Mouse (Mus musculus): ENCODE measurements around the gene Ugt1a6b.
A peak's percentile ranks its signal among the peaks of the same experiment; 100 is the strongest.
"Not testable (repeated sequence)": the region's sequence is repeated elsewhere in the genome, so short reads cannot be mapped to it uniquely, and the experiment has no call there.

Gene Ugt1a6b

DNA sequence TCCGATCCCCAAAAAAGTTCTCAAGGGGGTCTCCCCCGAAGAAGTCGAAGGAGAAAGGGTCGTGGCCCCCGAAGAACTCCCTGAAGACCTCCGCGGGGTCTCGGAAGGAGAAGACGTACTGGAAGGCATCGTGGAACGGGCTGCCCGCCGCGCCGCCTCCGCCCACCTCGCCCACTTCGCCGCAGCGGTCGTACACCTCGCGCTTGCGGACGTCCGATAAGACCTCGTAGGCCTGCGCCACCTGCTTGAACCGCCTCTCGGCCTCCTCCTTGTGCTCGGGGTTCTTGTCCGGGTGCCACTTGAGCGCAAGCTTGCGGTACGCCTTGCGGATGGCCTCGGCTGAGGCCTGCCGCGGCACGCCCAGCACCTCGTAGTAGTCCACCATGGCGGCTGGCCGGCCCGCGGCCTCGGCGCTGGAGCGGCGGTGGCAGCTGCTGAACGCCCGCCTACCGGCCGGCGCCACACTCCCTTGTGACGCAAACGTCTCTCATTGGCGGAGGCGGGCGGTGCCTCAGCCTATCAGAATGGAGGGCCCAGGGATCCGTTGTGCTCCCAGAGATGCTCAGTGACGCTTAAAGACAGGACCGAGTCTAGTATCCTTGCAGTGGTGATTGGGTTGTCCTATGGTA is 102.4 kb downstream of the Ugt1a6b start, which contains the start of gene Dnajb3:
TSS of gene Dnajb3 (minus strand) at position 489 of the 629 bp plus-strand sequence.
- peak; percentile 92 for DNase-seq

DNA sequence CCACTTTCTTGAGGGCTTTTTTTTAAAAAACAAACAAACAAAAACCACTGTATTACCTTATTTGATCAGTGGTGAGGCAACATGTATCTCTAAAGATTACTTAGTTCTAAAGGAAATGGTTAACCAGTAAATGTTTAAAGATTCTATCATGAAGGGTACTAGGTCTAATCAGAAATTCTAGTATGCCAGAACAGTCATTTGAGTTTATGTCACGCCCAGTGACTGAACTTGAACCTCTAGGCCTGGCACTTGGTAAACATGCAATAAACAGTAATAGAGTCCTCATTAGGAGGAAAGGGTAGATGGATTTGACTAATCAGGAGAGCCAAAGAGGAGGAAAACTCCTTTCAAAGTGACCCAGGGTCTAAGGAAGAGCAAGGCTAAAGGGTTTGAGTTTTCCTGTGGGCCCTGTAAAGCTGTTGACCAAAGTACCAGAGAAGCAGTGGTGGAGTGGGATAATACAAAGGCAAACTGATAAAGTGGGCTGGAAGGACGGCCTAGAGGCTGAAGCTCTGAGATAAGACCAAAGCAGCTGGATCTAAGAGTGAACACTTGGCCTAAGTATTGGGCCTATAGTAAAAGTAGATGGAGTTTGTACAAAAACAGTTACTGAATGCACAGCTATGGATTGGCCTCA is 103.9 kb downstream of the Ugt1a6b start:
- peak; percentile 71 for DNase-seq

DNA sequence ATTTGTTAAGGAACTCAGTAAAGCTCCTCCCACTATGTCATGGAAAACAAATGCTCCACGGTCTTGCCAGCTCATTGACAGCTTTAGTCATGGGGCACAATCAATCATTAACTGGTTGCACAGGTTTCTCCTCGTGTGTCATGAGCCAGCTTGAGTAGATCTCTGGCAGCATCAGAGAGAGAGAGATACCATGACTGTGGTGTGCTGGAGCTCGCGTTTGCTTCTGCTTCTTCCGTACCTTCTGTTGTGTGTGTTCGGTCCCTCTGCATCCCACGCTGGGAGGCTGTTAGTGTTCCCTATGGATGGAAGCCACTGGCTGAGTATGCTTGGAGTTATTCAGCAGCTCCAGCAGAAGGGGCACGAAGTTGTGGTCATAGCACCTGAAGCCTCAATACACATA is 108.8 kb downstream of the Ugt1a6b start, which contains the start of gene Ugt1a1:
TSS of gene Ugt1a1 (plus strand) at position 148 of the 400 bp plus-strand sequence.
- peak; percentile 14 for DNase-seq

DNA sequence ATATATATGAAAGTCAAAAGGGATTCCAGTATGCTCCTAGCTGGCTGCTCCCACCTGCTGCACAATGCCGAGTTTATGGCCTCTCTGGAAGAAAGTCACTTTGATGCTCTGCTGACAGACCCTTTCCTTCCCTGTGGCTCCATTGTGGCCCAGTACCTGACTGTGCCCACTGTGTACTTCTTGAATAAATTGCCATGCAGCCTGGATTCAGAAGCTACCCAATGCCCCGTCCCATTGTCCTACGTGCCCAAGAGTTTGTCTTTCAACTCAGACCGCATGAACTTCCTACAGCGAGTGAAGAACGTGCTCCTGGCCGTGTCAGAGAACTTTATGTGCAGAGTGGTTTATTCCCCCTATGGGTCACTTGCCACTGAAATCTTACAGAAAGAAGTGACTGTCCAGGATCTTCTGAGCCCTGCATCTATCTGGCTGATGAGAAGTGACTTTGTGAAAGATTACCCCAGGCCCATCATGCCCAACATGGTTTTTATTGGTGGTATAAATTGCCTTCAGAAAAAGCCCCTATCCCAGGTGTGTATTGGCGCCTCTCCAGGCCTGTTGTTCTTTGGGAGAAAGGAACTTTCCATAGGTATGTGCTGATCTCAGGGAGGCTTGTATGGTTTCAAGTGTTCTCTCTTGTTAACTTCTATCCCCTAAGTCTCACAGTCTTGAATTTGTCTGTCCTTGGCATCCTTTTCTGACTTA is 109.4 kb downstream of the Ugt1a6b start:
- no peak for DNase-seq

DNA sequence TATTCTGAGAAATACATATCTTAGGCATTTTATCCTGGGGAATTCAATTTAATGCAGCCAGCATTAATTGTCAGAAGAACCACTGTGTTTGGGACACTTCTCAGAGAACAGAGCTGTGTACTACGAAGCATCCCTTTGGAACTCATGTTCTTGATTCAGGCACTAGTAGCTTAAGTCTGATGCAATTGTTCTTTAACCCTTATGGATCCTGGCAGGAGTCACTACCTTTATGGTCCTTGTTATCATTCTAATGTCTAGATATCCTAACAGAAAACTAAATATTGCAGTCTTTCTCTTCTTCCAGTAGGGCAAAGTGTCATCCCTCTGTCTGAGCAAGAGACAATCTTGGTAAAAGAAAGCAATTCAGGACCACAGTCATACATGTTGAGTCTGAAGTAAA is 110.0 kb downstream of the Ugt1a6b start:
- no peak for DNase-seq

DNA sequence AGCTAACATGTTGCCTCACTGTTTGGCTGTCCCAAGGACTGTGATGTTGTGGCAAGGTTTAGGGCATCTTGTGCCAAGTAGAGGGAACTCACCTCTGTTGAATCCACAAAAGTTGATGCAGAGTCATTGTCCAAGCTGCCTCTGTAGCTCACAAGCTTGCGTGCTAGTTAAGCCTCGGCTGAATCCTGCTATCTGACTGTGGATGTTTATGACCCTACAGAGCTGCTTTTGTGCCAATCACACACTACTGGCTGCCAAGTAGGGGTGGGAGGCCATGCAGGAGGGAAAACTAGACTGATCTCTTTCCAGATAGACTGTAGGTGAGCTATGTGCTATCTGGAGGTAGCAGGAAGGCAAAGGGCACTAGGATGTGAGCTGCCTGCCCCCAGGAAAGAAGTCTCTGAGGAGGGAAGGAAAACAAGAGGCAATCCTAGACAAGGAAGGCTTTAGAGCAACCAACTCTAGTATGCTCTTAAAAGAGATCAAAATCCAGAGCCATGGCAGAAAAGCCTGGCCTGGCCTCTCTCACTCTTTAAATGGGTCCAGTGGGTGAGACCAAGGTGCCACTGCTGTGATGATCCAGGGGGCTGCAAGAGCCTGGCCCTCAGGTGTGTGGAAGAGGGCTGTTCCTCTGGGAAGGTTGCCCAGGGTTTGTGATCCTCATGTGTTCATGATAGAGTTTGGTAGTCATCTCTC is 110.9 kb downstream of the Ugt1a6b start:
- DNase-seq, result peak; percentile 14

DNA sequence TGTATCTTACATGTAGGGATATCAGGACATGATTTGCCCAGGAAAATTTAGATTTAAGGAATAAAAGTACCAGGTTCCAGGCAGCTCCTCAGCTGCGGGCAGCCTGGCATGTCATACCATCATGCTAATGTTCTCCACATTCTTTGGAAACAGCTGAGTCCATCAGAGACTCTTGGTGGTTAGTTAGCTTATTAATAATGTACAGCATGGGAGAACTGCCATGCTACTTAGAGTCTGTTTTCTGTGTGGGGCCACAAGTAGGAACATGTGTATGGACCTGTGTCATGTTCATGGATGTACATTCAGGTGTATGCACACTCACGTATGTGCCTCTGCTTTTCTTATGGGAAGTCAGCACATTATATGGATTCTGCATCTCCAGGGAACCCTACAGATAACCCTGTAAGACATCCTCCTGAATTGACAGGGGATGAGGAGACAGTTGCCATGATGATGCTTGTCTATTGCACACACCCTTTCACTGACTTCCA is 111.5 kb downstream of the Ugt1a6b start:
- no peak for DNase-seq

DNA sequence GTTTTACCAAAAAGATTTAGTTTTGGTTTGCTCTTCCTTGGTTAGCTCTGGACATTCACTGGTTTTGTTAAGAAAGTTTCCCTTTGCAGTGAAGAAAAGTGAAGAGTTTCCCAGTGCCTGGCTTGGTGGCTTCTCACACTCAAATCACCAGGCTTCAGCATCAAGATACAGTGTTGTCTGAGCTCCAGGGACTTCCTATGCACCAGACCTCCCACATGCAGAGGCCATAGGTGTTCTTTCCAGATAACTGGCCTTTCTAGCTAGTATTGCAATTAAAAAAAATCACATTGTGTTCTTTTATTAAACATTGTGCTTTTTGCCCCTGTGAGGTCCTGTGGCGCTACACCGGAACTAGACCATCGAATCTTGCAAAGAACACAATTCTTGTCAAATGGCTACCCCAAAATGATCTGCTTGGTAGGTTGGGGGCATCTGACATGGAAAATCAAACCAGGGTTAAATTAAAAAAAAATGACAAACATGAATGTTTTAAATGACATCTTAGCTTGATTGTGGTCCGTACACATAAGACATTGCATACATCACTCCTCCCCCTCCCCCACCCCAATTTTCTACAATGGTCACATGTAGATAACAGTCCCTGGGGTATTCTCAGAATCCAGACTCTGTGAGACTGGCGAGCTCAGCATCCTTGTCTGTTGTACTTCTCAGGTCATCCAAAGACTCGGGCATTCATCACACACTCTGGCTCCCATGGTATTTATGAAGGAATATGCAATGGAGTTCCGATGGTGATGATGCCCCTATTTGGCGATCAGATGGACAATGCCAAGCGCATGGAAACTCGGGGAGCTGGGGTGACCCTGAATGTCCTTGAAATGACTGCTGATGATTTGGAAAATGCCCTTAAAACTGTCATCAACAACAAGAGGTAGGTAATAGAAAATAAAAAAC is 112.7 kb downstream of the Ugt1a6b start:
- DNase-seq, result peak; percentile 17

DNA sequence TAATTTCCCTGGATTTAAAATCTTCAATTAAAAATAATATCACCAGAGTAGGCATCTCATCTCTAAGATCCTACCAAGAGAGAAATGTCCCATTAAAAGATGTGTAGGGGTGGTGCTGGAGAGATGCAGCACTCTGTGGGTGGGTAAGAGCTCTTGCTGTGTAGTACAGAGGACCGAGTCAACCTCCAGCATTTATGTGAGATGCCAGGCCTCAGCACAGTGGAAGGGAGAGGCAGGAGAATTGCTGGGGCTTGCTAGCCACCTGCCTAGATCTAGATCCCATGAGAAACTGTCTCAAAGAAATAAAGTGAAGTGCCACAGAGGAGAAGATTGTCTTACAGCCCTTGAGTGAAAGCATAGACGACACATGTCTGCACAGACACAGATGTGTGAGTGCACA is 113.5 kb downstream of the Ugt1a6b start:
- no peak for DNase-seq

DNA sequence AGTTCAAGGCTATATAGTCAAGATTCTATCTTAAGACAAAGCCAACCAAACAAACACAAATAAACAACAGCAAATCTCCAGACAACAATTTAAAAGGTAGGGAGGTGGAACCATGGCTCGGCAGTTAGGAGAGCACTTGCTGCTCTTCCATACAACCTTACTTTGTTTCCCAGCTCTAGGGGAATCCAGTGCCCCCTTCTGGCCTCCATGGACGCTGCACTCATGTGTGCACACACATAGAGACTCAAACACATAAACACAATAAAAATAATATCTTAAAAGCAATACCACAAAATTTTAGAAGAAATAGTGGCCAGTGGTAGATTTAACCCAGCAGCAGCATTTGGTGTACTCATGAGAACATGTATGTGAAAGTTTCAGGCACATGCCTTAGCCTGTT is 114.1 kb downstream of the Ugt1a6b start:
- DNase-seq, result no peak

DNA sequence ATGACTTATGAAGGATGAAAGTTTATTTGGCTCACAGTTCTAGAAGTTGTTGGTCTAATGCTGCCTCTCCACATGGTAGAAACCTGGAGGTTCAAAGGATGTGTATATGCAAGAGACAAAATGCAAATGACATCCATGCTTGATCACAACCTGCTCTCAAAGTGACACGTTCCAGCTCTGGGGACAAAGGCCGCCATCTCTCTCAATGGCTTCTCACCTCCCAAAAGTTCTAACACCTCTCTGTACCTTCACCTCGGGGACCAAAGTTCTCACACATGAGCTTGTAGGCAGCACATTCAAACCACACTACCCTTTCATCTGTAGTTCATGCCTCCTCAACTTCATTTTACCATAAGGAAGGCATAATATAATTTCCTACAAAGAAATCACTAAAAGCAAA is 114.5 kb downstream of the Ugt1a6b start:
- no peak for DNase-seq

DNA sequence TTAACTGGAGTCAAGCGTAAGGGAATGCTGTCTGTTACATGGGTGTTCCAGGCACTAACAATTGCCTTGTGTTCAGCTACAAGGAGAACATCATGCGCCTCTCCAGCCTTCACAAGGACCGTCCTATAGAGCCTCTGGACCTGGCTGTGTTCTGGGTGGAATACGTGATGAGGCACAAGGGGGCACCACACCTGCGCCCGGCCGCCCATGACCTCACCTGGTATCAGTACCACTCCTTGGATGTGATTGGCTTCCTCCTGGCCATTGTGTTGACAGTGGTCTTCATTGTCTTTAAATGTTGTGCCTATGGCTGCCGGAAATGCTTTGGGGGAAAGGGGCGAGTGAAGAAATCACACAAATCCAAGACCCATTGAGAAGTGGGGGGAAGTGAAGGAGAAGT is 115.0 kb downstream of the Ugt1a6b start:
- DNase-seq, result no peak

DNA sequence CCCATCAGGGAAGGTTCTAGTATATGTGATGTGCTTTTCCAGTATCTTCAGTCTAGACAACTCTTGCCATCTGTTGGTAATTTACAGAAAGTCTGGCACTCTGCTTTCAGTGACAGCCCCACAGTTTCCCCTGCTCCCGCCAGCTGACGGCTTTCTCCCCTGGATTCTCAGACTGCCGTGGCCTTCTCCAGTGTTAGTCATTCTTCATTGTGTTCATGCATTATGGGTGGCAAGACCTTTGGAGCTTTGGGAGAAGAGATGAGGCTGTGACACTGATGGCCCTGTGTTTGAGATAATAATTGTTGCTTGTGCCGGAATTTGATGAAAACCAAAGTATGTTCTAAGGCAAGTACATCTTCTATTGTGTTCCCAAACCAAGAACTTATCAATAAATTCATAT is 115.5 kb downstream of the Ugt1a6b start:
- DNase-seq, result no peak

DNA sequence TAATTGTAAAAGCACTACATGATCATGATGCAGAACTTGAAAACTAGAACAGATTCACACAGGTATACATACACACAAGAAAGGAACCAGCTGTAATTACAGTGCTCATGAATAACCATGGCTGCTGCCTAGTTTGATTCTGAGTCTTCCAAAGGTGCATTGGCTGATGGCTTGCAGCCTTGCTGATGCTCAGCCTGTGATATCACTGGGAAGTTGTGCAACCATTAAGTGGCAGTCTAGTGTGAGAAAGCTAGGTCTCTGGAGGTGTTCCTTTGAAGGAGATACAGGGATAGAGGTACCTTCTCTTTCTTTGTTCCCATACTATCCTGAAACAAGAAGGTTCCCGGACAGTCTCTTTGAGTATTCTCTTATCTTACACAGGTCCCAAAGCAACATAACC is 116.0 kb downstream of the Ugt1a6b start:
- DNase-seq, result no peak

DNA sequence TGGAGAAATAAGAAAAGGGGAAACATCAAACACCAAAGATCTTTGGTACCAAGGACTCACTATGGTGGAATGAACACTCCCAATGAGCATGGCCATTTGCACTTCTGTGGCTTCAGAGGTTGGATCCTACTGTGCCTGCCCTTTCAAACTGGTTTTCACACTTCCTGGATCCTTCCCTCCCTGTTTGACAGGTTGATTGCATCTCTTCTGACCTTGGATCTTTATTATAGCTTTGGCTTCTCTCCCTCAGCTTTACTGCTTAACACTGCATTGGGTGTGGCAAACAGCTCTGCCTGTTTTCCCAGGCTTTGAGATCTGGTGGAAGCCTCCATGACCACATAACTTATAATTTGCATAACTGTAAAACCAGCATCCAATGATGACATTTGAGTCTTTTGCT is 117.3 kb downstream of the Ugt1a6b start:
- DNase-seq, result no peak

DNA sequence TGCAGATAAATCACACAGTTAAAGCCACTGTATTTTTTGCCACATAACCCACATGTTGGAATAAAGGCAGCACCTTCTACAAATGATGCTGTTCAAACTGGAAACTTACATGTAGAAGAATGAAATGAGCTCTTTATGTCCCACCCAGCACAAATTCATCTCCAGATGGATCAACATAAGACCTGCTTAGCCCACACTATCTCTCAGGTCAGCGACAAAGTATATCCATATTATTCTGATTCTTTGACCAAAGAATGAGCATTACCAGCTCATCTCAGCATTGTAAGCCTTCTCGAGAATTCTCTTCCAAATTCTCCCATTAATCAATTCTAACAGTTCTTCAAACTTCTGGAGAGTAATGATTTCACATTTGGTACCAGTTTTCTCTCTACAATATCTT is 119.2 kb downstream of the Ugt1a6b start:
- DNase-seq, result no peak

DNA sequence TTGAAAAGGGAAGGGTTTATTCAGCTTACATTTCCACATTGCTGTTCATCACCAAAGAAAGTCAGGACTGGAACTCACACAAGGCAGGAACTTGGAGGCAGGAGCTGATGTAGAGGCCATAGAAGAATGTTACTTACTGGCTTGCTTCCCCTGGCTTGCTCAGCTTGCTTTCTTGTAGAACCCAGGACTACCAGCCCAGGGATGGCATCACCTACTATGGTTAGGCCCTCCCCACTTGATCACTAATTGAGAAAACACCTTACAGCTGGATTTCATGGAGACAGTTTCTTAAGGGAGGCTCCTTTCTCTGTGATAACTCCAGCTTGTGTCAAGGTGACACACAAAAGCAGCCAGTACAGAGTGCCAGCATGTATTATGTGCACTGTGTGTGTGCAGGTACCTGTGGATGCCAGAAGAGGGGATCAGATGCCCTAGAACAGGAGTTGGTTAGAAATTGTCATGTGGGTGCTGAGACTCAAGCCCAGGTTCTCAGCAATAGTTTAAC is 120.0 kb downstream of the Ugt1a6b start:
- DNase-seq, result not testable (repeated sequence)

DNA sequence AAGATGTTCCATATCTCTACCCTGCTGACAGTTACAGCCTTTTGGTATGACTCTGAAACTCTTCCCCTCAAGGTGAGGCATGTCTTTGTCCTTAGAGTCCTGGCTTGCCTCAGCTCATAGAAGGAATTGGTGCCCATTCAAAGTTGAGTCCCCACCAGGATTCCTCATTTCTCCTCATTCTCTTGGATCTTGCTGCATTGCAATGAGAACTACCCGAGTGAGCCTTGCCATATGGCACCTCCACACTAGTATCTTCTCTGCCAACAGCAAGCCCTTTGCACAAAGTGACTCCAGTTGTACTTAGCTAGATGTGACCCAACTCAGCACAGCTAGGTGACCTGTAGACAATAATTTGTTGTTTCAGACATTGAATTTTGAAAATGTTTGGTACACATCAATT is 120.5 kb downstream of the Ugt1a6b start:
- no peak for DNase-seq

DNA sequence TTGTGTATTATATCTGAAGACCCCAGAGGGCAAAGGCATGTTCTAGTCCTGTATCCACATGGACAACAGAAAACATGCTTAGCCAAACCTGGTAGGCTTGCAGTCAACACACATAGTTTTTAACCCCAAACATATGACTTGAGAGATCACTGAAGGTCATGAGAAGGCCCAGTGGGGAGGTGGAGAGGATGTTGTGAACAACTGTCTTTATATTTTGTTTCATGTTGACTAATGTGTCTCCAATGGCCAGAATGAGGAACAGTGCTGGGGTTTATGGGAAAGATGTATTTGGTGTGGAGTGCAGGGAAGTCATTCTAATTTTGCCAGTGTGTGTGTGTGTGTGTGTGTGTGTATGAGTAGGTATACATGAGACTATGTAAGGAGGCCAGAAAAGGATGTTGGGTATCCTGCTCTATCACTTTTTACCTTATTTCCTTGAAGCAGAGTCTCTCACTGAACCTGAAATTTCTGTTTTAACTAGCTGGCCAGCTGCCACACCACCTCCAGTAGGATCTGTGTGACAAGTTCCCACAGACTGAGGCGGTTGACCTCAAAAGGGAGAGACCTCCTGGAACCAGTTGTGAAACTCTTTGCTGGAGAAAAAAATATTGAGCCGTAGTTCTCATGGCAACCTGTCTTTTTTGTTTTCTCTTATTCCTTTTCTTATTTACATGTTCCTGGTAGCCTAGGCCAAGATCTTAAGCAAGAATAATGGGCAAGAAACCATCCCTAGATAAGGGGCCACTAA is 121.2 kb downstream of the Ugt1a6b start:
- DNase-seq, result no peak

DNA sequence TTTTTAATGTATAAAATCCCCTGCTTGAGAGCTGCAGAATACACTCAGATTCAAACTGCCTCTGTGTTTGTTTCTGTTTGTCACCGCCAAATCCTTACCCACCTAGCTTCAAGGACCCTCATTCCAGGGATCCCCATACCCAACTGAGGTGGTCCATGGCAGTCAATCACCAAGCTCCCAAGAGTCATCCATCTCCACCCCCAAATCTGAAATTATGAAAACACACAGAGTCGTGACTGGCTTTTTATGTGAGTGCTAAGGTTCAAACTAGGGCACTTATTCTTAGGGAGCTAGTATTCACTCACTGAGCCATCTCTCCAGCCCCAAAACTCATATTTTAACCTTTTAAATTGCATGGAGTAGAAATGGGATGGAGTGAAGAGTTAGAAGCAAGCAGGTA is 122.2 kb downstream of the Ugt1a6b start:
- DNase-seq, result not testable (repeated sequence)

DNA sequence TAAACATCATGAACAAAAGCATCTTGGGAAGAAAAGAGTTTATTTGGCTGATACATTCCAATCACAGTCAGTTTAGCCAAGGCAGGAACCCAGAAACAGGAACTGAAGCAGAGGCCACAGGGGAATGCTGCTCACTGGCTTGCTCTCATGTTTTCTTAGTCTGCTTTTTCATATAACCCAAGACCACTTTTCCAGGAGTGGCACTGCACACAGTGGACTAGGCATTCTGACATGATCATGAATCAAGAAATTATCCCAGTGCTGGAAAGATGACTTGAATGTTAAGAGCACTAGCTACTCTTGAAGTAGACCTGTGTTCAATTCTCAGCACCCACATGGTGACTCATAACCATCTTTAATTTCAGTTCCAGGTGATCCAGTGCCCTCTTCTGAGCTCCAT is 122.7 kb downstream of the Ugt1a6b start:
- no peak for DNase-seq
